Mouse (Mus musculus) brain, embryonic 18.5 days (tissue): ENCODE measurements at regions not wholly inside any gene's neighbourhood (a gene's known extent, or its start where the extent isn't known, plus 50 kb on each side); places are given as distances from the start of the nearest gene placed in this dataset.
A peak's percentile ranks its signal among the peaks of the same experiment; 100 is the strongest.
"Not testable (repeated sequence)": the region's sequence is repeated elsewhere in the genome, so short reads cannot be mapped to it uniquely, and the experiment has no call there.

Source experiments
- DNase-seq: peaks from one replicate; pipeline ENCODE4 v3.0.0-alpha.2; 2012; ENCODE audit warnings: low read depth, low spot score

- no peak for DNase-seq
Observed at GRCm38 (mm10) chrX:94785983-94786382, 61.6 kb downstream of the Zxdb start.

DNA sequence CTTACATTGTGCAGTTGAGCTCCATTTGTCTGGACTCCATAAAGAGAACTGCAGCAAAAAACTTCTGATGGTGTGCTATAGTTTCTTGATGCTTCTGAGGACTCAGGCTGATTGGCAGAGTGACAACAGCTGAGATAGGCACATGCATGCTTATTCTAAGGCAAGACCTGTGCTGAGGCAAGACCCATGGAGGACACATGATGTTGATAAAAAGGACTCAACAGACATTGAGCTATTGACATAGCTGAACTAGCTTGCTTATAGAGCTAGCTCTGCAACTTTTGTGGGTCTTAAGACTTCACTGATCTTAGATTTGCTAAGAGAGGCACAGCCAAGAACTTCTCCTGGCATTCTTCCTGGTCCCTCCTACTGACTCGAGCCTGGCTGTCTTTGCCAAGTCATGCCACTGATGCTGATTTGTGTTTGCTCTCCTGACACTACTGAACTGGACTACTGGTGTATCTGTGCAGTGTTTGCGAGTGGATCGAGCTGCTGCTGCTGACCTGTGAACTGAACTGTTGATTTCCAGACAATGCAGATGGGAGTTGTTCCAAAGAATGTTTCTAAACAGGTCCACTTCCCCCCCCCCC, 64.1 kb downstream of the Zxdb start:
- no peak for DNase-seq

- DNase-seq: not testable (repeated sequence)
Observed at GRCm38 (mm10) chrX:94796845-94797244, 72.5 kb downstream of the Zxdb start.

GRCm38 (mm10) chrX:94797348-94798182, 73.2 kb downstream of the Zxdb start:
- not testable (repeated sequence) for DNase-seq

DNA sequence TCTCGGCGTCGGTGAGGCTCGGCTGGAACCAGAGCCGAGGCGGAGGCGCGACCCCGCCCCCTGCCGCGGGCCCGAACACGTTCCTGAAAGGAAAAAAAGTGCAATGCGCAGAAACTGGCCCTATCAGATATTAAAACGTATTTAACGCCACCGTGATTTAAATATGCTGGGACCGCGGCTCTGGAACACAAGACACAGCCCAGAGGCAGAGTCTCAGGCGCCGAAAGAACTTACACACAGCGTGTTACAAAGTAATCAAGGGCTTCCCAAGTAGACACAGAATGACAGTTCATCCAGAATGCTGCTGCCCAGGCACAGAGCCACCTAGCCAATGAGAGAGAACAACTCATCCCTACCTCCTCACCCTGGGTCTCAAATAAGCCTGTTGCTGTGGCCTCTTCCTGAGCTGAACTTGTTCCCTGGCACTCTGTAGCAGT, 73.8 kb downstream of the Zxdb start:
- DNase-seq: not testable (repeated sequence)

DNA sequence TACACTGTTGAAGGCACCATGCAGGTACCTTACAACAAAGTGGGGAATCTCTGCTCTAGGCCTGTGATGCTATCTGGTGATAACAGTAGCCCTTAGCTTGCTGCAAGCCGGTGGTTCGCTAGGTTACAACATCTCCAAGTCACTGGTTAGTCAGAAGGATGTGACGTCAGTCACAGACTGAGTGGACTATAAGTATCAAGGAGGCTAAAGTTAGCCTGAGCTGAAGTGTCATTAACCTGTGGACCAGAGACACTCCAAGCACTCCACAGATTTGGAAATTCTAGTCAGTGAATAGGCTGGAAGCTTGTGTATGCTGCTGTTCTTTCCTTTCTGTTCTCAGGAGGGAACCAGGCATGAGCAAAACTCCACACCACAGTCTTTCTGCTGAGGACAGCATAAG, 88.4 kb downstream of the Zxdb start:
- not testable (repeated sequence) for DNase-seq

DNA sequence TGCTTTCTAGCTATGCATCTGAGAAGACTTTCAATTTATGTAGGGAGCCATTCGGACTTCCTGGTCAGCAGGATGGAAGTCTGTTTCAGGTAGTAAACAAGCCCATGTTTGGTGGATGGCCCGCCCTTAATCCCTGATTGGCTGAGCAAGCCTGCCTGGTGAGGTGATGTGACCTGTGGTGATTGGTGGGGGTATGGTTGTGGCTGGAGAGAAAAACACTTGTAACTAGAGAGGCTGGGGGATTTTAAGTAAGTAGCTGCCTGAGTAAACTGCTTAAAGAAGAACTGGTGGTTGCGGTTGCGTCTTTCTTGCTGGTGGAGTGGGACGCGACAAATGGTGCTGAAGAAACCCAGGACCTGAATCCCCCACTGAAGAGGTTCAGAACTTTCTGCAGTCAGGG, 103.2 kb downstream of the Zxdb start:
- DNase-seq: not testable (repeated sequence)

DNA sequence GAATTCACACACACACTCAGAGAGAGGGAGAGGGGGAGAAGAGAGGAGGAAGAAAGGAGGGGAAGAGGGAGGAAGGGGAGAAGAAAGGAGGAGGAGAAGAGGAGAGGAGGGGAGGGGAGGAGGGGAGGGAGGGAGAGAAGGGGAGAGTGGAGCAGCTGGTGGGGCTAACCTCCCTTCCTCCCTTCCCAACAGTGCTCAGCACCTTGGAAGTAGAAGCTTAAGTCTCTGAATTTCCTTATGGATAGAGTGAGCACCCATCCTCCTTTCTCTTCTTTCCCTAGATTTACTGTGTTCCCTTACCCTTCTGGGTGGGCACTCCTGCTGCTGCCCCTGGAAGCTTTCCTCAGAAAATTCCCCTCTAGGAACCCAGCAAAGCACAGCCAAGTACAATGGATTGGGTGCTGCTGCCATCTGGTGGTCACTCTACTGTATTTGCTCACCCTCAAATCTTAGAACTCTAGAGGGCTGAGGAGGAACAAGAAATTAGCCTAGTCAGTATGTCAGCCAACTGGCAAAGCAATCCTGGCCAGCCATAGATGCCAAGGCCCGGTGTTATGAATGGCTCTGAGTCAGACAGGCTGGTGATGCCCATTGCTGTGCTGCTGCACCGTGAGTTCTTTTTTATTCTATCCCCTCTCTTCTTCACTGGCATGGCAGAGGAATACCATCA, 119.9 kb downstream of the Zxdb start:
- not testable (repeated sequence) for DNase-seq

GRCm38 (mm10) chrX:94849549-94849948, 125.2 kb downstream of the Zxdb start:
- not testable (repeated sequence) for DNase-seq

DNA sequence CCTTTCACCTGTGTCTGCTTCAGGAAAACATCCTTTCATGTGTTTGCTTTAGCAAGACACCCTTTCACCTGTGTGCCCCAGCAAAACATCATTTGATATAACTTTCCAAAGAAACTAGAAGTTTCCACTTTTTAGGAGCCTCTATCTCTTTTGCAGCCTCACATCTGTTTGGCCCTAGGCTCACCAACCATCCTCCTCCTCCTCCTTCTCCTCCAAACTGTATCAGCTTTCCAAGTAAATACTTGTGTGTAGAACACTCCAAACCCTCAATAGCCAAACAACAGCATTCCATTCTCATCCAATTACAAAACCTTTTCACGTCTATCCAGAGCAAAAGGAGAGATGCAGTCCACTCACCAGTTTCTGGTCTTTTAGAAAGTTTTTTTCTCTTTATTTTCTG, 133.1 kb downstream of the Zxdb start:
- DNase-seq: no peak

DNA sequence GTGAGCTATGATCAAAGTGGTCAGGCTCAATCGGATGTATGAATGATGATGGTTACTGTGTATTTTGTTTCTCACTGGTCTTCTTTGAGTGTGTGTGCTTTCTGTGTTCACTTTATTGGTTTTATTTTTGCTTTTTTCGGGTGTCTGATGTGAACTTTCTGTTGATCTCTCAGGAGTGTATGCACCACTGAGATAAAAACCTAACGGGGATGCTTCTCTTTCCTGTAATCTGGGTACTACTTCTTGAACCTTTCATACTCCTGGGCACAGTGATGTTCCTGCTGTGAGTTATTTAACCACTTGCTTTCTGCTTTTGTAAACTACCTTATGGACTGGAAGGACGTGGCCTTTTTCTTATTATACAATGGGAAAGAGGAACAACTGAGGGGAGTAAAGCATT, 133.6 kb downstream of the Zxdb start:
- DNase-seq: no peak

- DNase-seq: no peak
Observed at GRCm38 (mm10) chrX:94863123-94863522, 138.8 kb downstream of the Zxdb start.

DNA sequence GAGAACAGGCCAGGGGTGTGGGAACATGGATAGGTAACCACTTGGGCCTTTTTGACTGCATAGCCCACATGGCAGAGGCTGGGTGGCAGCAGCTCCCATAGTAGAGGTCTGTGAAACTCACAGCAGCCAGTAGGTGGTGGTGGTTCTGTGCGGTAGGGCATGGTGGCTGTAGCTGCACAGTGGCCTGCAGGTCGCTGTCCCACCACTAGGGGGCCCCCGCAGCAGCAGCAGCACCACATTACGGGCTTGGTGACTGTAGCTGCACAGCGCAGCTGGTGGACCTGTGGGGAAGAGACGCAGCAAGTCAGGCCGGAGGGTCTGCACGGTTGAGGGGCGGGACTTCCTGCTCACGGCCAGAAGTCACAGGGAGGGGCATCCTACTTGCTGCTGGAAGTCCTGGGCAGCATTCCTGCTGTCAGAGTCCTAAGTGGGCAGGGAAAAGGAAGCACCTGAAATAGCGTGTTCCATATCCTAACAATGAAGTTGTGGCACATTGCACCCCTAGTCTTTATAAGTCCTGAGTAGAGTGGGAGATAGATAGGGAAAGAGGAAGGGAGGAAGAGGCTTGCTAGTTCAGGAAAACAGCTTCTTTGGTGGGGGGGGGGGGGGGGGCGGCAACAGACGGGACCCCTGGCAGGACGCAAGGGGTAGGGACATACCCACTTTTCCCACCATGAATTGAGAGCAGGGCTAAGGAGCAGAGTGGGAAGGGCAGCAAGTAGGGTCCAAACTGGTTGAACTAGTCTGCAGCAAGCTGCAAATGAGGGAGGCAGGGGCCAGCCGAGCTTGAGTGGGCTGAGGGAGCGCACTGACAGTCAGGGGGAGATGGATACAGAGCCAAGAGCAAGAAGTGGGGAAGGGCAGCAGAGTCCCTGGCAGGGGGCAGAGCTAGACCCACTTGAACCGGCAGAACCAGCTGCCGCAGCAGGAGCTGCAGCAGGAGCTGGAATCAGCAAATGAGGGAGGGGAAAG, 141.4 kb downstream of the Zxdb start:
- DNase-seq: peak; percentile 49

GRCm38 (mm10) chrX:94883547-94883946, 142.9 kb downstream of the Spin4 start:
- DNase-seq: not testable (repeated sequence)
